Mouse (Mus musculus) limb, embryonic 12.5 days (tissue): ENCODE results near the gene Tunar. TPM values are rescaled to one million over a fixed set of nuclear protein-coding genes. Genes with fewer than 3 reads are reported as not detected.

Experiments used
- ATAC-seq: fragments of 200-750 bp; cut with Nextera tagmentation; 2 replicates; pipeline ENCODE4 v1.8.0; 2017; ENCODE audit warnings: low read depth, moderate TSS enrichment; ENCODE audit not compliant: insufficient number of reproducible peaks, insufficient read depth, low FRiP score, low TSS enrichment
- H3K27ac ChIP-seq: fragments of 300-500 bp; sonication (generic); 2 replicates; pipeline ENCODE4 v1.5.1; 2016; ENCODE audit warnings: mild to moderate bottlenecking, moderate library complexity
- H3K27me3 ChIP-seq: fragments of 300-500 bp; sonication (generic); 2 replicates; pipeline ENCODE4 v1.6.1; 2016; ENCODE audit warnings: mild to moderate bottlenecking, moderate library complexity
- H3K36me3 ChIP-seq: fragments of 300-500 bp; sonication (generic); 2 replicates; pipeline ENCODE4 v1.6.1; 2016; ENCODE audit warnings: mild to moderate bottlenecking, moderate library complexity
- H3K4me1 ChIP-seq: fragments of 300-500 bp; sonication (generic); replicated peaks from 2 replicates; pipeline ENCODE4 v1.6.1; 2016
- H3K4me2 ChIP-seq: fragments of 300-500 bp; sonication (generic); 2 replicates; pipeline ENCODE4 v1.6.1; 2016; ENCODE audit warnings: mild to moderate bottlenecking, moderate library complexity
- H3K4me3 ChIP-seq: fragments of 300-500 bp; sonication (generic); replicated peaks from 2 replicates; pipeline ENCODE4 v1.5.1; 2016; ENCODE audit warnings: mild to moderate bottlenecking
- H3K9ac ChIP-seq: fragments of 300-500 bp; sonication (generic); replicated peaks from 2 replicates; pipeline ENCODE4 v1.6.1; 2016; ENCODE audit warnings: mild to moderate bottlenecking, moderate library complexity
- H3K9me3 ChIP-seq: fragments of 300-500 bp; sonication (generic); 2 replicates; pipeline ENCODE4 v1.6.1; 2016; ENCODE audit warnings: mild to moderate bottlenecking, moderate library complexity
- WGBS: fragments of 180-500 bp; shearing (Covaris S2); methylation state at CpG from one replicate; pipeline ENCODE4 v1.1.7; 2016; 5-methylcytosine and 5-hydroxymethylcytosine counted together
- polyA plus RNA-seq: library from polyadenylated mRNA; unstranded; fragments of >200 nt; fragmentation: Nextera tagmentation; extraction: Ambion mirVana; gene quantifications from 2 replicates; pipeline ENCODE4 v1.2.1, GENCODE M21; 2016

Tunar gene
- 0.35 and 0.43 TPM in 2 replicates for polyA plus RNA-seq

DNA sequence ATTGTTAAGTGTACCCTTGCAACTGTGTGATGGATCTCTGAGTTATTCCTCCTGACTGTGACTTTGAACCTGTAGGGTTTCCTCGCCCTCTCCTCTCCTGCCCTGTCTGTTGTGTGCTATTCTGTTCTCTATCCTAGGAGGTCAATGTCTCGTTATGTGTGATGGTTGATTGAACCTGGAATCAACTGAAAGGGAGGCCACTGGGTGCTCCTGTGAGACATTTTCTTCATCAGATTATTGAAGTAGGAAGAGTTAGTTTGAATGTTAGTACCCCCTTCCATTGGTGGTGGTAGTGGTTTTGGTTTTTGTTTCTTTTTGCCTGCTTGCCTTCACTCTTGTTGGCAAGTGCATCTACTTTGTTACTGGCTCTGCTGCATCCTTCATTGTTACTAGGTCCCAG is at the start of gene Tunar:
Tunar (plus strand) TSS at position 301 of the 400 bp plus-strand sequence.
- no peak within 1 kb of the TSS for H3K27ac ChIP-seq
- no peak within 1 kb of the TSS for H3K9ac ChIP-seq
- no peaks in the 10 kb centered on the region for H3K36me3 ChIP-seq
- H3K4me1 ChIP-seq = peaks cover 15% of the 10 kb centered on the region
- no peaks in the 10 kb centered on the region for H3K9me3 ChIP-seq
- H3K27me3 ChIP-seq = peaks cover 53% of the 10 kb centered on the region
- no peak for ATAC-seq
- WGBS = 86% methylated on average over 2 of the region's 2 CpGs
- H3K4me2 ChIP-seq = no peak within 1 kb of the TSS
- no peak within 1 kb of the TSS for H3K4me3 ChIP-seq

DNA sequence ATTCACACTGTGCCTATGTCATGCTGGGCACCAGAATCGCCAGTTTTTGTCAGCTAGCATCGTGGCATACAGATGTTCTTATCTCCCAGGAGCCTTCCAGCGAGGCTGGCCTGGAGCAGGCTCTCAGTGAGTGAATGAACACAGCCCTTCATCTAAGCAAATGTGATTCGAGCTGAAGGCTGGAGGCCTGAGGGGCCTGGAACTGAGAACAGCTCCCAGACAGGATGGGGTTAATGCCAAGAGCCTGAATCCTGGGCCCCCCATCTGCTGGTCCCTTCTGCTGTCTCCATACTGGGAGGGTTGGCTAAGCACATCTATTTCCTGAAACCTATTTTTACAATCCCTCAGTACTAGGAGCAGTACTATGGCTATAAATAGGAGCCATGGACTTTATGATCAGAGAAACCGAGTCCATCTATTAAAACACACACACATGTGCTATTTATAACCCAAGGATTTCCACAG is 21.1 kb upstream of the Tunar start:
- Histone ChIP-seq H3K4me2 (no peak overlapping the region), H3K27ac (no peak overlapping the region), H3K4me3 (no peak overlapping the region), H3K4me1 (peaks cover 14% of the 10 kb centered on the region), H3K9ac (no peak overlapping the region), H3K27me3 (no peaks in the 10 kb centered on the region), H3K36me3 (no peaks in the 10 kb centered on the region), H3K9me3 (no peaks in the 10 kb centered on the region)
- ATAC-seq = peak; percentile 56; the same call in 1 of the 2 replicates
- 57% methylated on average over 5 of the region's 5 CpGs for WGBS

DNA sequence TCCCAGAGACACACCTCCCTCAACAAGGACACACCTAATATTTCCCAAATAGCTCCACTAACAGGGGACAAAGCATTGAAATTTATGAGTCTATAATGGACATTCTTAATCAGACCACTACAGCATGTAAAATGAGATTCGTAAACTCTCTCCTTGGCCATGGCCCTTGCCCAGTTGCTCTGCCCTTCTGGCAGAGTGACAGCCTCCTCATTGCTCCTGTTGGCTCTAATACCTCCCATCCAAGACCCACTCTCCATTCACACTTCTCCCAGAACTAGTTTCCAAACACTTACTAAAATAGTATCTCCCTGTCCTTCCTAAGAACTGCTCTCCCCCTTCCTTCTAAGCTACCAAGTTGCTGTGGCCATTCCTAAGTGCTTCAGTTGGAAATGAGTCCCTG is 19.3 kb upstream of the Tunar start:
- no peak for ATAC-seq
- H3K9me3 ChIP-seq = no peaks in the 10 kb centered on the region
- H3K27ac ChIP-seq = no peak overlapping the region
- 70% methylated on average over 1 of the region's 1 CpGs for WGBS
- no peaks in the 10 kb centered on the region for H3K36me3 ChIP-seq
- H3K9ac ChIP-seq = no peak overlapping the region
- H3K27me3 ChIP-seq = no peaks in the 10 kb centered on the region
- H3K4me3 ChIP-seq = no peak overlapping the region
- peaks cover 14% of the 10 kb centered on the region for H3K4me1 ChIP-seq
- H3K4me2 ChIP-seq = no peak overlapping the region

DNA sequence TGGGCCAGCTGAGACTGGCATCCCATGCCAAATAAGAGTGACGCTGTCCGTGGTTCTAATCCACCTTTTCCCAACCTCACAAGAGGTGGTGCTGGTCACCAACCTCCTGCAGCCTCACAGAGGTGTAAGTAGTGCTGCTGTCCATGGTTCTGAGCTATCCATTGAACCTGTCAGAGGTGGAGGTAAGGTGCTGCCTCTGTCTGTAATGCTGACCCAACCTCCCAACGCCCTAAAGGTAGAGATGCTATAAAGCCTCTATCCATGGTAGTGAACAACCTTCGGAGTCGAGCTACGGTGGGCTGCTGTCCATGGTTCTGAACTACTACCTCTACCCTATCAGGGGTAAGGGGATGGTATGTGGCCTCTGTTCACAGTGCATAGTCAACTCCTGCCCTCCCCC is 11.5 kb upstream of the Tunar start:
- Histone ChIP-seq H3K4me1 (no peaks in the 10 kb centered on the region), H3K4me3 (no peak overlapping the region), H3K9me3 (no peaks in the 10 kb centered on the region), H3K27ac (no peak overlapping the region), H3K9ac (no peak overlapping the region), H3K27me3 (no peaks in the 10 kb centered on the region), H3K36me3 (no peaks in the 10 kb centered on the region), H3K4me2 (no peak overlapping the region)
- WGBS = 19% methylated on average over 6 of the region's 6 CpGs
- peak; percentile 78 for ATAC-seq

DNA sequence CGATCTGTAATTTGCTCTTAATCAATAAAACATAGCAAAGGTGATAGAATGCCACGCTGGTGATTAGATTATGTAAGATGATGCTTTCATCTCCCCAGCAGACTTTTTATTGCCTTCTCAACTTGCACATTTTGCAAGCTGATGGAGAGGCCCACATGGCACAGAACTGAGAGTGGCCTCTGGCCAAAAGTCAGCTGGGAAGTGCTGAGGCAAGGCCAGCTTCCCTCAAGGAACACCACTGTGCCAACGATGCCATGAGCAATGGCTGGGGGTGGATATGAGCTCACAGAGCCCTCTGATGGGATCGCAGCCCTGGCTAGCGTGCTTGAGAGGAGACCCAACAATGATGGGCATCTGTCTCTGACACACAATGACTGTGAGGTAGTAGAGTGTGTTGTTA is 6.6 kb upstream of the Tunar start:
- no peak overlapping the region for H3K4me2 ChIP-seq
- H3K4me3 ChIP-seq = no peak overlapping the region
- no peak overlapping the region for H3K9ac ChIP-seq
- no peak overlapping the region for H3K27ac ChIP-seq
- ATAC-seq = no peak
- no peaks in the 10 kb centered on the region for H3K9me3 ChIP-seq
- 59% methylated on average over 5 of the region's 5 CpGs for WGBS
- H3K4me1 ChIP-seq = no peaks in the 10 kb centered on the region
- no peaks in the 10 kb centered on the region for H3K36me3 ChIP-seq
- H3K27me3 ChIP-seq = peaks cover 15% of the 10 kb centered on the region; the same call in 1 of the 2 replicates

DNA sequence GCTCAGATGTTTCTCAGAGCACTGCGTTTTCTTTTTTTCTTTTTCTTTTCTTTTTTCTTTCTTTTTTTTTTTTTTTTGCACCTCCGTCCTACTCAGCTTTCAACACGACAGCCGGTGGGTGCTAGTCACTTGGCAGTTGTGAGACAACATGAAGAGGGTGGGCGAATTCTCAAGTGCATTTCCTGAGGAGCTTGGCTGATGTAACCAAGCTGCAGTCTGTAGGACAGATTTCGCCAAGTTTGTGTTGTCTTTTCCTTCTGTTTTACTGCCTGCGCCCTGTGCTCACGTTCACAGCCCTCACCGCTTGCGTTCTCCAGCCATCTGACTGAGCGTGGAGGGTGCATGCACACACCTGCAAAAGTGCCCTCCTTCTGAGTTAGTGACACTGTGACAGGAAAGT is 5.3 kb upstream of the Tunar start:
- H3K27ac ChIP-seq = no peak overlapping the region
- no peak overlapping the region for H3K4me3 ChIP-seq
- no peaks in the 10 kb centered on the region for H3K9me3 ChIP-seq
- no peak overlapping the region for H3K4me2 ChIP-seq
- WGBS = 61% methylated on average over 11 of the region's 11 CpGs
- H3K4me1 ChIP-seq = no peaks in the 10 kb centered on the region
- no peak overlapping the region for H3K9ac ChIP-seq
- no peaks in the 10 kb centered on the region for H3K36me3 ChIP-seq
- ATAC-seq = no peak
- H3K27me3 ChIP-seq = peaks cover 15% of the 10 kb centered on the region; the same call in 1 of the 2 replicates

DNA sequence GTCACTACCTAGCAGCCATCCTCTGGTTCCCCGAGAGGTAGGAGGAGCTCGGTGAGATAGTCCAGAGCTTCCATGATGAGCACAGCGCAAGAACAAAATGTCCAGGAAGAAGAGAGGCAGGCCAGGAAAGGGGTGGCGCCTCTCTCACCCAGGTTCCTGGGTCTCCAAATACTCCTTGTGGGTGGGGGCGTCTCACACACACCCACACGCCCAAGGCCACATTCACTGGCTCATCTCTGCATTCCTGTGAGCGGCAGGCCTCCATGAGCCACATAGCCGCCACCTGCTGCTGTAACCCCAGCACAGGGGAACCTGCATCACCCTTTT is 2.4 kb downstream of the Tunar start:
- Histone ChIP-seq H3K9me3 (no peaks in the 10 kb centered on the region), H3K4me2 (peak overlapping the region; percentile 98), H3K27me3 (peaks cover 49% of the 10 kb centered on the region), H3K4me3 (peak overlapping the region; percentile 64), H3K27ac (no peak overlapping the region), H3K9ac (peak overlapping the region; percentile 60), H3K36me3 (no peaks in the 10 kb centered on the region), H3K4me1 (peaks cover 15% of the 10 kb centered on the region)
- WGBS = 10% methylated on average over 8 of the region's 8 CpGs
- peak; percentile 33; the same call in 1 of the 2 replicates for ATAC-seq

DNA sequence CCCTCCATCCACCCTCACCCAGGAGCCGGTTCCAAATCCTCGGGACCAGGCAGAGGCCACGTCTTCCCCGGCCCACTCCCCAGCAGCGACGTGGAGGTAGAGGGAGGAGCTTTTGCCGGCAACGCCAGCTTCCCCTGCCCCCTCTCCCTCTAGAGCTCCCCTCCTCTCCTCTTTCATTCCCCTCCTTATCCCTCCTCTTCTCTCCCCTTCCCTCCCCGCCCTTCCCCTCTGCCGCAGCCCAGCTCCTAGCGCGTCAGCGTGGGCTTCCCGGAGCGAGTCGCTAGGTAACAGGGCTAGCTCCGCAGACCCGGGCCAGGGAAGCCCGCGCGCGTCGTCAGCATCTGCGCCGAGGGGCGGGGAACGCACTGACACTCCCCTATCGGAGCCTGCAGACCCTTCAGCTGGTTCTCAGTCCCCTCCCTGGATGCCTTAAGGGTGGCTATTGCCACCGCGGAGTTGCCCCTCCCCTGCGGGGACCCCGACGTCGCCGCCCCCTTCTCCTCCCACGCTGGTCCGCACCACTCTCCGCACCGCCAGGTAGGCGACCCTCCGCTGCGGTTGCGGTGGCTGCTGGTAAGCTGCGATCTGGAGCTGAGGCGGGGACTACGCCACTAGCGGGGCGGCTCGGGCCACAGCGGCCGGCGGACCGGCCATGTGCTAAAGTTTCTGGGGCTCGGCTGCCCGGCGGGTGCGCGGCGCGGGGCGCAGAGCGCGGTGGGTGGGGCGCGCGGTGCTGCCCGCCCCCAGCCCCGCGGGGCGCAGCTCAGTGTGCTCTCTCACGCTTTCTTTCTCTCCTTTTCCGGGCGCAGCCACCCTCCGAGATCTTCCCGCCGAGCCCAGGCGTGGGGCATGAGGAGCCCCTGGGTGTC is 3.0 kb downstream of the Tunar start:
- Histone ChIP-seq H3K4me1 (peaks cover 18% of the 10 kb centered on the region), H3K9me3 (no peaks in the 10 kb centered on the region), H3K36me3 (no peaks in the 10 kb centered on the region), H3K4me2 (peak overlapping the region; percentile 98), H3K4me3 (peak overlapping the region; percentile 64), H3K9ac (peak overlapping the region; percentile 60), H3K27ac (0 out of 2 replicates have a peak overlapping the region, but pooled peaks have one; percentile 17), H3K27me3 (peaks cover 48% of the 10 kb centered on the region)
- under 1% methylated on average over 69 of the region's 77 CpGs for WGBS
- ATAC-seq = peak; percentile 83; the same call in 1 of the 2 replicates

DNA sequence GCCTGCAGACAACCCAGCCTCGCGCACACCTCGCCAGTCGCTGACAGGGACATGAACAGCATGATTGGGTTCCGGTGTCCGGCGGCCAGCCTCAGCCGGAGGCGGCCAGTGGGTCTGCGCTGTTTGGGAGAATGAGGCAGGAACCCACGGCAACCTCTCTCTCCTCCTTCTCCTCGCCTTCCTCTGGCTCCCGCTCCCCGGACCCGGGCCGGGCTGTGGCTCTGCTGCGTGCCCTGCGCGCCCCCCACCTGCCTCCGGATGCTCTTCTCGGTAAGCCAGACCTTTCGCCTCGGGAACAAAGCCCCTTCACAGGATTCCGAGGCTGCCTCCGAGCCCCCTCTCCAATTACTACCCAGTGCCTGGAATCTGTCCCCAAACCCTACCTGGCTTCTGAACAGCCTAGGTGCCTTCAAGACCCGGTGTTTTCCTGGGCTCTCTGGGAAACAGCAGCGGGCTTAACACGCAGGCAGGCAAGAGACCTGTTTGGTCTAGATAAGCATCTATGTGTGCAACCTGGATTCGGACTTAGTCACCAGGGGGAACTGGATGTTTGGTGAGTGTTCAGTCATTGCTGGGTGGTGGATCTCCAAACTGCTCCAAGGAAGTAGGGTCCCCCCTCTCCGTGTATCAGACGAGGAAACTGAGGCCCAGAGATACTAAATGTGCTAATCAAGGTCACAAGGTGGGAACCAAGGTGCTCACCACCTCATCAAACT is 3.8 kb downstream of the Tunar start:
- Histone ChIP-seq H3K9me3 (no peaks in the 10 kb centered on the region), H3K27me3 (peaks cover 48% of the 10 kb centered on the region), H3K4me3 (peak overlapping the region; percentile 64), H3K4me1 (peaks cover 25% of the 10 kb centered on the region), H3K9ac (peak overlapping the region; percentile 60), H3K4me2 (peak overlapping the region; percentile 98), H3K36me3 (no peaks in the 10 kb centered on the region), H3K27ac (no peak overlapping the region)
- 4% methylated on average over 31 of the region's 31 CpGs for WGBS
- ATAC-seq = no peak

DNA sequence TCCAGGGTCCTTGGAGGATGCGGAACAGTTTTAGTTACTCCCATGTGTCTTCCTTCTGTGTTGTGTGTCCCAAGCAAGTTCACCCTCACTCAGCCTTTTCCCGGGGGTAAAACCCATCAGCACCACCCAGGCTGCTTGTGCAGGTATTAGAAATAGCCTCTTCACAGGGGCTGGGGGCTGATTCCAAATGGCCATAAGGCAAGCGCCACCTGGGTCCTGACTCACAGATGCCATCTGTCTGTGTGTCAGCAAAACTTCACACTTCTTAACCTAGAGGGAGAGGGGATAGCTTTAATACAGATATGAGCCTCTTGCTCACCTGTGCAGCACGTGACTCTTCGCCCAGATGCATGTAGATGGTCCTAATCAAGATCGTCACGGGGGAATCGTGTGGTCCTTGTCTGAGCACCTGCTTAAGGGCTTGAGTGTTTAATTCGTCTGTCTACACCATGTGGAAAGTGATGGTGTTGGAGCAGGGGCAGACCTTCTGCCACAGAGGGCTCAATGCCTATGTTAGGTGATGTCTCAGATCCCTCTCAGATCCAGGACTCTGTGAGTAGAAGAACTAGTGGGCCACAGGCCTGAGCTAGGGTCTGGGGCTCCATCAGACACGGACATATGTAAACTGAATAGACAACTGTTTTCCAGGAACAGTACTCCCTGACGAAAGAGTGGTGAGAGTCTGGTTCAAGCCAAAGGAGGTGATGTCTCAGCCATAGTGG is 4.7 kb downstream of the Tunar start:
- Histone ChIP-seq H3K9me3 (no peaks in the 10 kb centered on the region), H3K36me3 (no peaks in the 10 kb centered on the region), H3K27me3 (peaks cover 48% of the 10 kb centered on the region), H3K4me1 (peaks cover 31% of the 10 kb centered on the region), H3K4me2 (no peak overlapping the region), H3K9ac (no peak overlapping the region), H3K4me3 (no peak overlapping the region), H3K27ac (no peak overlapping the region)
- WGBS = 78% methylated on average over 11 of the region's 11 CpGs
- ATAC-seq = no peak

DNA sequence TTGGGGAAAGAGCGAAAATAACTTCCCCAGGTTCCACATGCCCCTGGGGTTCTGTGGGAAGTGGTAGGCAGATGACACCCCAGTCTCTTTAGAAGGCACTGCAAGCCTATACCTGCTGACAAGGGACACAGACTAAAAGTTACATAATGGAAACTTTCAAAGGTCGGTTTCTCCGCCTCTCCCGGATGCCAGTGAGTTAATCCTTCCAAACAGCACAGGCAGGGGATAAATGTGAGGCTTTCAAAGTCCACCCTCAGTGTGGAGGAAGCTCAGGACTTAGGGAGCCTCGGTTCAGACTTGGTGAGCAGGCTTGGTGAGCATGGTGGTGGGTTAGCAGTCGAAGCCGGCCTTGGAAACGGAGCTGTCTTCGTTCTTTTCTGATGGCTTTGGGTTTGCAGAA is 7.9 kb downstream of the Tunar start:
- no peaks in the 10 kb centered on the region for H3K9me3 ChIP-seq
- no peak for ATAC-seq
- peaks cover 30% of the 10 kb centered on the region for H3K27me3 ChIP-seq
- H3K27ac ChIP-seq = no peak overlapping the region
- peaks cover 23% of the 10 kb centered on the region for H3K4me1 ChIP-seq
- WGBS = 57% methylated on average over 9 of the region's 9 CpGs
- H3K4me3 ChIP-seq = no peak overlapping the region
- H3K9ac ChIP-seq = no peak overlapping the region
- H3K4me2 ChIP-seq = no peak overlapping the region
- no peaks in the 10 kb centered on the region for H3K36me3 ChIP-seq
